Mouse (Mus musculus): Measurements from ENCODE around the gene Abi1.
"Not testable (repeated sequence)": the region's sequence is repeated elsewhere in the genome, so short reads cannot be mapped to it uniquely, and the experiment has no call there.

The Abi1 gene

GRCm38 (mm10) chr2:23030631-23031030 lies 9.4 kb downstream of the Abi1 start:
- no peak for DNase-seq (ENCODE audit: low spot score)

GRCm38 (mm10) chr2:23028826-23029225 lies 11.2 kb downstream of the Abi1 start:
- no peak for DNase-seq (ENCODE audit: low spot score)

GRCm38 (mm10) chr2:23026379-23026778 lies 13.7 kb downstream of the Abi1 start:
- no peak for DNase-seq (ENCODE audit: low spot score)

GRCm38 (mm10) chr2:23023714-23024282 lies 16.2 kb downstream of the Abi1 start:
- no peak for DNase-seq (ENCODE audit: low spot score)

- DNase-seq (ENCODE audit: low spot score), result no peak
These were observed 17.0 kb downstream of the Abi1 start for GRCm38 (mm10) chr2:23023023-23023422.

GRCm38 (mm10) chr2:23021721-23022120 lies 18.3 kb downstream of the Abi1 start:
- peak; percentile 53 for DNase-seq (ENCODE audit: low spot score)

- no peak for DNase-seq (ENCODE audit: low spot score)
These were observed 18.7 kb downstream of the Abi1 start for GRCm38 (mm10) chr2:23021320-23021719.

GRCm38 (mm10) chr2:23019170-23019569 lies 20.9 kb downstream of the Abi1 start:
- no peak for DNase-seq (ENCODE audit: low spot score)

GRCm38 (mm10) chr2:23016121-23016520 lies 23.9 kb downstream of the Abi1 start:
- no peak for DNase-seq (ENCODE audit: low spot score)

- DNase-seq (ENCODE audit: low spot score), result no peak
These were observed 24.7 kb downstream of the Abi1 start for GRCm38 (mm10) chr2:23015335-23015734.

GRCm38 (mm10) chr2:23014935-23015334 lies 25.1 kb downstream of the Abi1 start:
- DNase-seq (ENCODE audit: low spot score), result not testable (repeated sequence)

- DNase-seq (ENCODE audit: low spot score), result no peak
These were observed 31.8 kb downstream of the Abi1 start for GRCm38 (mm10) chr2:23008256-23008655.

GRCm38 (mm10) chr2:23007577-23007976 lies 32.5 kb downstream of the Abi1 start:
- no peak for DNase-seq (ENCODE audit: low spot score)

- DNase-seq (ENCODE audit: low spot score), result no peak
These were observed 32.9 kb downstream of the Abi1 start for GRCm38 (mm10) chr2:23007149-23007548.

- DNase-seq (ENCODE audit: low spot score), result no peak
These were observed 33.8 kb downstream of the Abi1 start for GRCm38 (mm10) chr2:23006219-23006618.

- no peak for DNase-seq (ENCODE audit: low spot score)
These were observed 37.4 kb downstream of the Abi1 start for GRCm38 (mm10) chr2:23002637-23003036.

GRCm38 (mm10) chr2:22999620-23000019 lies 40.4 kb downstream of the Abi1 start:
- DNase-seq (ENCODE audit: low spot score), result no peak

GRCm38 (mm10) chr2:22998804-22999203 lies 41.2 kb downstream of the Abi1 start:
- DNase-seq (ENCODE audit: low spot score), result no peak

GRCm38 (mm10) chr2:22998015-22998414 lies 42.0 kb downstream of the Abi1 start:
- DNase-seq (ENCODE audit: low spot score), result no peak

- no peak for DNase-seq (ENCODE audit: low spot score)
These were observed 44.0 kb downstream of the Abi1 start for GRCm38 (mm10) chr2:22996071-22996470.

GRCm38 (mm10) chr2:22985973-22986657 lies 53.9 kb downstream of the Abi1 start:
- DNase-seq (ENCODE audit: low spot score), result no peak

GRCm38 (mm10) chr2:22977387-22977973 lies 62.6 kb downstream of the Abi1 start:
- DNase-seq (ENCODE audit: low spot score), result peak; percentile 60

GRCm38 (mm10) chr2:22962970-22963369 lies 77.1 kb downstream of the Abi1 start:
- no peak for DNase-seq (ENCODE audit: low spot score)

GRCm38 (mm10) chr2:22962242-22962641 lies 77.8 kb downstream of the Abi1 start:
- DNase-seq (ENCODE audit: low spot score), result no peak
